Mouse (Mus musculus): ENCODE data around the gene Cadm1.

- no peak for TF ChIP-seq EP300 (IDR thresholded peaks at IDR 0.05; ENCODE audit: low read depth)
- no peak for TF ChIP-seq CTCF (IDR thresholded peaks at IDR 0.05; ENCODE audit: low read depth)
Observed at GRCm38 (mm10) chr9:47728852-47729251, 198.9 kb downstream of the Cadm1 start.
